Mouse (Mus musculus): ENCODE measurements around the gene Tmc1. TPM values are rescaled to one million over a fixed set of nuclear protein-coding genes. Genes with fewer than 3 reads are reported as not detected.

The Tmc1 gene
- polyA plus RNA-seq, 1 experiment from 2014 or later = 0.20 TPM

Other genes starting within 250 kb of the Tmc1 start
- gene Aldh1a7, start 226.6 kb downstream of the Tmc1 start, polyA plus RNA-seq (2016; fragmentation: Nextera tagmentation; extraction: Ambion mirVana) = 0.33 and 0.45 TPM in 2 replicates

All from midbrain, embryonic 12.5 days (tissue).